Mouse (Mus musculus): ENCODE measurements around the gene Usf3. TPM values are rescaled to one million over a fixed set of nuclear protein-coding genes. Genes with fewer than 3 reads are reported as not detected.

Gene Usf3
- polyA plus RNA-seq, 1 experiment = 10.9 TPM

DNA sequence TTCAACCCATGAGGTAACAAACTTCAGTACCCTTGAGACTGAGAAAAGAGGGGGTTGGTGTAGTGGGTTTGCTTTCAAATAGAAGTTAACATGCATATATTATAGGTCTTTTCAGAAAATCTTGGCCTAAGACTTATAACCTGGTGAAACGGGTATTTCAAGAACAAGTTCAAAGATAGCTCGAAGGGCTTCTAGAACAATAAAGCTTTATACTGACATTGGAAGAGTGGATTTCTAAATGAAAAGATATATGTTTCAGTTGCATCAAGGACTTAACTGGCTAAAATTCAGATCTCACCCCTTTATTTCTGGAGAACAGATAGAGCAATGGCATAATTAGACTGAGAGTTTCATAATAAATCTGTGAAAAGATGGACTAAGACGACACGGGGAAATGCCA, 4.1 kb upstream of the Usf3 start:
- peaks cover 3% of the 10 kb centered on the region for H3K4me1 ChIP-seq (ENCODE audit: control insufficient read depth, insufficient read depth, low read length)
- H3K4me3 ChIP-seq (replicated peaks; ENCODE audit: extremely low read depth, low read depth, low read length) = no peak overlapping the region
- TF ChIP-seq POLR2A (IDR thresholded peaks at IDR 0.05; ENCODE audit: borderline replicate concordance, extremely low read depth, low read depth, low read length) (no peak), CTCF (IDR thresholded peaks at IDR 0.05; ENCODE audit: insufficient read depth, low read length) (no peak)
- WGBS = 71% methylated on average over 4 of the region's 4 CpGs
- no peak for DNase-seq

DNA sequence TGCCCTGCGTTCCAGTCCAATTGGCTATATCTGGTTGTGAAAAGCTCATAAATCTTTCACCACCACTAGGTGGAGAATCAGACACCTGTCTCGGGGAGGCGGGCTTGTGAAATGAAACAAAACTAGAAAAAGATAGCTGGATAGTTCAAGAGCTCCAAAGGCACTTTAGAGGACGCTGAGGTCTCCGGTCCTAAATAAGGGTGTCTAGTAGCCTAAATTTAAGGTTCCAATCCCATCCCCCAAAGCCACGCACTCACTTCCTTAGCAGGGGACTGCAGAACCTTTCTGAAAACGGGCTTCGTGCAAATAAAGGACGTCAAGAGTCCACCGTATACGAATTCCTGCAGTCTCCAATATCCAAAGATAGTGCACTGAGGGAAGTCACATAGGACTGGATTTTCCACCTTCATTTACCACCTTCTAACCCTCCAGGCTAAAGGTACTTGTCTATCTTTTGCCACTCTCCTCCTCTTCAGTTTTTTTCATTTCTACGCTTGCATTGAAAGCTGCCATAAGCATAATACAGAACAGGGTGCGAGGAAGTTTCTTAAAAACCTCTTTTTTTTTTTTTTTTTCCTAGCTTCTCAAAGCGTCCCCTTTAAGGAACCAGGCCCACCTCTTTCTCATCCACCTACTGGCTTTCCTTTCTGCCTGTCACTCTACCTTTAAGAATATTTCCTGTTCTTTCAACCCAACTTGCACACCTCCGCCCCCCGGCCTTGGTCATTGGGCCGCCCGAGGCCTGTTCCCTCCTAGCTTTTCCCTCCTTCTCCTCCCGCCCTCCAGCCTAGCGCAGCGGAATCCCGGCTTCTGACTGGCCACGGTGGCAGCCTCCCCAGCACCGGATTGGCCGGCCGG, 520 bp upstream of the Usf3 start:
- WGBS = under 1% methylated on average over 26 of the region's 26 CpGs
- peaks cover 13% of the 10 kb centered on the region for H3K4me1 ChIP-seq (ENCODE audit: control insufficient read depth, insufficient read depth, low read length)
- H3K4me3 ChIP-seq (replicated peaks; ENCODE audit: extremely low read depth, low read depth, low read length) = peak overlapping the region; percentile 82
- TF ChIP-seq POLR2A (IDR thresholded peaks at IDR 0.05; ENCODE audit: borderline replicate concordance, extremely low read depth, low read depth, low read length) (no peak), CTCF (IDR thresholded peaks at IDR 0.05; ENCODE audit: insufficient read depth, low read length) (0 out of 2 replicates have a peak, but pooled peaks have one; percentile 6)
- DNase-seq = peak; percentile 96

DNA sequence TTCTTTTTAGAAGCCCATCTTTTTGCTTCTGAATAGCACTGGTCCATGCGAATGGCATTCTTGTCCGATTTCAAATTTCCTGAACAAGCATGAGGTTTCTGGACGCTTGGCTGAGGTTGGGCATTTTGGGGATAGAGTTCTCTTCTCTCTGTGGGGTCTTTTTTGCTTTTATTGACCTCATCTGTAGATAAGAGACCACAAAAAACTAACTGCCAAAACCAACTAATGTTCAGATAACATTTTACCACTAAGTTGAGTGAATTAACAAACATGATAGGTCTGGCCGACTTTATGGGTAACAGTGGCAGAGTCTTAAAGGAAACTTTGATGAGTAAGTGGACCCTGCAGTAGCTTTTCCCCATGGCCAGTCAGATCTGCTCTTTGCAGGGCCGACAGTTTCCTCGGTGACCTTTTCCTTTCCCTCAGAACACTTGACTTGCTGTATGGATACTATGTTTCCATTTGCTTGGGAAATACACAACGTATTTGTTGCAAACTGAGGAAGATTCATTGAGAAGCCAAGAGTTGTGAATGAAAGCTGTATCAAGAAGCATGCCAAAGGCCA, 1.0 kb downstream of the Usf3 start:
- WGBS = 5% methylated on average over 7 of the region's 7 CpGs
- Histone ChIP-seq H3K4me1 (ENCODE audit: control insufficient read depth, insufficient read depth, low read length) (peaks cover 13% of the 10 kb centered on the region), H3K4me3 (replicated peaks; ENCODE audit: extremely low read depth, low read depth, low read length) (peak overlapping the region; percentile 80)
- TF ChIP-seq POLR2A (IDR thresholded peaks at IDR 0.05; ENCODE audit: borderline replicate concordance, extremely low read depth, low read depth, low read length) (no peak), CTCF (IDR thresholded peaks at IDR 0.05; ENCODE audit: insufficient read depth, low read length) (no peak)
- no peak for DNase-seq

DNA sequence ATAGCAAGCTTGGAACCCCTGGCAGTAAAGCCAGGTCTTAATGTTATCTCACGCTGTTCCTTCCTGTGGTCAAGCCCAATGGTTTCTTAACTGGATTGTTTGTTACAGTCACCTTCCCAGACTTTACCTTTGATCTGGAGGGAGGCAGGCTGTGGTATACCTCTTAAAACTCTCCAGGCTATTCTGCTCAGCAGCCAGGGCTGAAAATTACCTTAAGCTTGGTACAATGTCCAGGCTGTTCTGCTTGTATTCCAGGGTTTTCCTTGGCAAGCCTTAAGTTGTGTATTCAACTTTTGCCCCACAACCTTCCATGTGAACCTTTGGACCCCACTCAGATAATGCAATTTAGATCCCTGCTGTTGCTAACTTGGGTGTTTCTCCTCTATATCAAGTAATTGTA, 2.0 kb downstream of the Usf3 start:
- H3K4me3 ChIP-seq (replicated peaks; ENCODE audit: extremely low read depth, low read depth, low read length) = no peak overlapping the region
- H3K4me1 ChIP-seq (ENCODE audit: control insufficient read depth, insufficient read depth, low read length) = peaks cover 13% of the 10 kb centered on the region
- TF ChIP-seq CTCF (IDR thresholded peaks at IDR 0.05; ENCODE audit: insufficient read depth, low read length) (no peak), POLR2A (IDR thresholded peaks at IDR 0.05; ENCODE audit: borderline replicate concordance, extremely low read depth, low read depth, low read length) (no peak)
- no peak for DNase-seq
- WGBS = 35% methylated on average over 1 of the region's 1 CpGs

DNA sequence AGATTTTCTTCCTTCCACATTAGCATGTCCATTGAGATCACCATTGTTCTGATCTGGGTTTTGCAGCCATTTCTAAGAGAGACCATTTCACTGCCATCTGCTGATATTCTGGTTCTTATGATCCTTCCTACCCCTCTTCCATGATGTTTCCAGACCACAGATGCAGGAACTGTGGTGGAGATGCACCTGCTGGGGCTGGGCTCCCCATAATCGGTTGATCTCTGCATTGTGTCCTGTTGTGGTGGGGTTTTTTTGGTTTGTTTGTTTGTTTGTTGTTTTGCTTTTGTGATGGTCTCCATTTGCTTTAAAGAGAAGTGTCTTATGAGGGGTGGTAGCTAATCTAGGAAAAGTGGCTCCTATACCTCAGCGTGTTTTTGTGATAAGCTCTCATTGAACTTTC, 3.5 kb downstream of the Usf3 start:
- H3K4me3 ChIP-seq (replicated peaks; ENCODE audit: extremely low read depth, low read depth, low read length) = no peak overlapping the region
- TF ChIP-seq POLR2A (IDR thresholded peaks at IDR 0.05; ENCODE audit: borderline replicate concordance, extremely low read depth, low read depth, low read length) = no peak
- H3K4me1 ChIP-seq (ENCODE audit: control insufficient read depth, insufficient read depth, low read length) = peaks cover 13% of the 10 kb centered on the region
- 95% methylated on average over 2 of the region's 2 CpGs for whole genome bisulfite sequencing
- DNase-seq = no peak

- Histone ChIP-seq H3K4me3 (replicated peaks; ENCODE audit: extremely low read depth, low read depth, low read length) (no peak overlapping the region), H3K4me1 (ENCODE audit: control insufficient read depth, insufficient read depth, low read length) (peaks cover 13% of the 10 kb centered on the region)
- no peak for TF ChIP-seq POLR2A (IDR thresholded peaks at IDR 0.05; ENCODE audit: borderline replicate concordance, extremely low read depth, low read depth, low read length)
- TF ChIP-seq CTCF (IDR thresholded peaks at IDR 0.05; ENCODE audit: insufficient read depth, low read length) = no peak
- WGBS = 52% methylated on average over 1 of the region's 1 CpGs
- peak; percentile 37 for DNase-seq
Observed at GRCm38 (mm10) chr16:44178555-44178954, 5.5 kb downstream of the Usf3 start.

DNA sequence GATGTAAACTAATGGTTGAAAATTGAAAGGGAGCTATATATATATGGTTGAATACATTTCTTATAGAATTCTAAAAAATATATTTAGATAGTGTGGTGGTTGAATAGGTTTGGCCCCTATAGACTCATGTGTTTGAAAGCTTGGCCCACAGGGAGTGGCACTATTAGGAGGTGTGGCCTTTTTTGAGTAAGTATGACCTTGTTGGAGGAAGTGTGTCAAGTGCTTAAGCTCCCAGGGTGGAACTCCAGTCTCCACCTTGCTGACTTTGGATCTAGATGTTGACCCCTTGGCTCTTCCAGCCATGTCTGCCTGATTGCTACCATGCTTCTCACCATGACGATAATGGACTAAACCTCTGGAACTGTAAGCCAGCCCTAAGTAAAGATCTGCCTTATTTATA, 9.6 kb downstream of the Usf3 start:
- TF ChIP-seq POLR2A (IDR thresholded peaks at IDR 0.05; ENCODE audit: borderline replicate concordance, extremely low read depth, low read depth, low read length) (no peak), CTCF (IDR thresholded peaks at IDR 0.05; ENCODE audit: insufficient read depth, low read length) (no peak)
- DNase-seq = no peak
- Histone ChIP-seq H3K4me1 (ENCODE audit: control insufficient read depth, insufficient read depth, low read length) (no peaks in the 10 kb centered on the region), H3K4me3 (replicated peaks; ENCODE audit: extremely low read depth, low read depth, low read length) (no peak overlapping the region)
- 94% methylated on average over 1 of the region's 1 CpGs for WGBS

DNA sequence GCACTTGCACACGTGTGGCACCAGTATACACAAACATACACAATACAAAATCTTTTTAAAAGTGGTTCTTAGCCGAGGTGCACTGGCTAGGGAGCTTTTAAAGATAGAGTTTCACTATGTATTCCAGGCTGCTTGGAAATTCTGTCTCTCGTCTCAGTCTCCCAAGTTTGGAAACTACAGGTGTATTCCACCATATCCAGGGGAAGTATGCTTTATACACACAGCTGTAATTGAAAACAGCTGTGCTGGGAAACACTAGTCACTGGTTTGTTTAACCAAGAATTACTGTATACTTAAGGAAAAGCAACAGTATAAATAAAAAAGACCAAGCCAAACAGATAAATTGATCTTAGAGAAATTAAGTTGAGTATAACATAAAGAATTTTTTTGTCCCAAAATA, 11.7 kb downstream of the Usf3 start:
- Histone ChIP-seq H3K4me3 (replicated peaks; ENCODE audit: extremely low read depth, low read depth, low read length) (no peak overlapping the region), H3K4me1 (ENCODE audit: control insufficient read depth, insufficient read depth, low read length) (no peaks in the 10 kb centered on the region)
- DNase-seq = no peak
- TF ChIP-seq CTCF (IDR thresholded peaks at IDR 0.05; ENCODE audit: insufficient read depth, low read length) (no peak), POLR2A (IDR thresholded peaks at IDR 0.05; ENCODE audit: borderline replicate concordance, extremely low read depth, low read depth, low read length) (no peak)
- 64% methylated on average over 3 of the region's 3 CpGs for WGBS

- DNase-seq = no peak
- H3K4me1 ChIP-seq (ENCODE audit: control insufficient read depth, insufficient read depth, low read length) = peaks cover 4% of the 10 kb centered on the region; the same call in 1 of the 2 replicates
- WGBS = 60% methylated on average over 4 of the region's 4 CpGs
- TF ChIP-seq POLR2A (IDR thresholded peaks at IDR 0.05; ENCODE audit: borderline replicate concordance, extremely low read depth, low read depth, low read length) (no peak), CTCF (IDR thresholded peaks at IDR 0.05; ENCODE audit: insufficient read depth, low read length) (no peak)
- no peak overlapping the region for H3K4me3 ChIP-seq (replicated peaks; ENCODE audit: extremely low read depth, low read depth, low read length)
Observed at GRCm38 (mm10) chr16:44187172-44187571, 14.1 kb downstream of the Usf3 start.

GRCm38 (mm10) chr16:44188766-44189165, 15.7 kb downstream of the Usf3 start:
- DNase-seq = no peak
- Histone ChIP-seq H3K4me1 (ENCODE audit: control insufficient read depth, insufficient read depth, low read length) (peaks cover 4% of the 10 kb centered on the region), H3K4me3 (replicated peaks; ENCODE audit: extremely low read depth, low read depth, low read length) (no peak overlapping the region)
- TF ChIP-seq POLR2A (IDR thresholded peaks at IDR 0.05; ENCODE audit: borderline replicate concordance, extremely low read depth, low read depth, low read length) (no peak), CTCF (IDR thresholded peaks at IDR 0.05; ENCODE audit: insufficient read depth, low read length) (no peak)
- 76% methylated on average over 3 of the region's 3 CpGs for WGBS

All from lung, adult 2 months (tissue).